Mouse (Mus musculus) liver, embryonic 12.5 days (tissue): ENCODE measurements around the gene Tspan4. TPM values are rescaled to one million over a fixed set of nuclear protein-coding genes. Genes with fewer than 3 reads are reported as not detected.

Experiments
- ATAC-seq: fragments of 200-750 bp; cut with Nextera tagmentation; 2 replicates; pipeline ENCODE4 v1.8.0; 2017; ENCODE audit warnings: moderate number of reproducible peaks, mild to moderate bottlenecking, moderate library complexity
- H3K27ac ChIP-seq: fragments of 300-500 bp; sonication (generic); 2 replicates; pipeline ENCODE4 v1.5.1; 2016; ENCODE audit warnings: mild to moderate bottlenecking
- H3K27me3 ChIP-seq: fragments of 300-500 bp; sonication (generic); replicated peaks from 2 replicates; pipeline ENCODE4 v1.6.1; 2016; ENCODE audit warnings: mild to moderate bottlenecking, moderate library complexity
- H3K36me3 ChIP-seq: fragments of 300-500 bp; sonication (generic); 2 replicates; pipeline ENCODE4 v1.6.1; 2016; ENCODE audit warnings: mild to moderate bottlenecking, moderate library complexity
- H3K4me1 ChIP-seq: fragments of 300-500 bp; sonication (generic); 2 replicates; pipeline ENCODE4 v1.6.1; 2016
- H3K4me2 ChIP-seq: fragments of 300-500 bp; sonication (generic); 2 replicates; pipeline ENCODE4 v1.6.1; 2016; ENCODE audit warnings: mild to moderate bottlenecking, moderate library complexity
- H3K4me3 ChIP-seq: fragments of 300-500 bp; sonication (generic); 2 replicates; pipeline ENCODE4 v1.5.1; 2016; ENCODE audit warnings: mild to moderate bottlenecking, moderate library complexity
- H3K9ac ChIP-seq: fragments of 300-500 bp; sonication (generic); 2 replicates; pipeline ENCODE4 v1.6.1; 2016; ENCODE audit warnings: mild to moderate bottlenecking, moderate library complexity
- H3K9me3 ChIP-seq: fragments of 300-500 bp; sonication (generic); replicated peaks from 2 replicates; pipeline ENCODE4 v1.6.1; 2016; ENCODE audit warnings: mild to moderate bottlenecking, moderate library complexity
- WGBS: fragments of 180-500 bp; shearing (Covaris S2); methylation state at CpG from one replicate; pipeline ENCODE4 v1.1.7; 2016; ENCODE audit not compliant: insufficient replicate concordance; 5-methylcytosine and 5-hydroxymethylcytosine counted together
- polyA plus RNA-seq: library from polyadenylated mRNA; unstranded; fragments of >200 nt; fragmentation: Nextera tagmentation; extraction: Ambion mirVana; gene quantifications from 2 replicates; pipeline ENCODE4 v1.2.1, GENCODE M21; 2016

The Tspan4 gene
- polyA plus RNA-seq, 1 experiment from 2014 or later: 60.9 TPM

- Histone ChIP-seq H3K4me2 (no peak overlapping the region), H3K27me3 (no peaks in the 10 kb centered on the region), H3K9me3 (no peaks in the 10 kb centered on the region), H3K4me3 (no peak overlapping the region), H3K4me1 (peaks cover 43% of the 10 kb centered on the region), H3K36me3 (peaks cover 50% of the 10 kb centered on the region), H3K9ac (no peak overlapping the region), H3K27ac (peak overlapping the region; percentile 45)
- no peak for ATAC-seq
- 77% methylated on average over 7 of the region's 7 CpGs for WGBS
These were observed 26.9 kb downstream of the Tspan4 start for GRCm38 (mm10) chr7:141501820-141502555.

GRCm38 (mm10) chr7:141502556-141502905 lies 27.5 kb downstream of the Tspan4 start:
- Histone ChIP-seq H3K4me2 (no peak overlapping the region), H3K9me3 (no peaks in the 10 kb centered on the region), H3K27ac (peak overlapping the region; percentile 45), H3K4me1 (peaks cover 48% of the 10 kb centered on the region), H3K4me3 (no peak overlapping the region), H3K9ac (no peak overlapping the region), H3K36me3 (peaks cover 46% of the 10 kb centered on the region), H3K27me3 (no peaks in the 10 kb centered on the region)
- WGBS: 90% methylated on average over 5 of the region's 5 CpGs
- no peak for ATAC-seq

GRCm38 (mm10) chr7:141506278-141506677 lies 31.2 kb downstream of the Tspan4 start:
- WGBS: 47% methylated on average over 2 of the region's 2 CpGs
- peak; percentile 68 for ATAC-seq
- Histone ChIP-seq H3K9me3 (no peaks in the 10 kb centered on the region), H3K4me3 (peak overlapping the region; percentile 71), H3K36me3 (peaks cover 66% of the 10 kb centered on the region), H3K4me2 (peak overlapping the region; percentile 77), H3K9ac (peak overlapping the region; percentile 84), H3K27me3 (no peaks in the 10 kb centered on the region), H3K4me1 (peaks cover 82% of the 10 kb centered on the region), H3K27ac (peak overlapping the region; percentile 94)

DNA sequence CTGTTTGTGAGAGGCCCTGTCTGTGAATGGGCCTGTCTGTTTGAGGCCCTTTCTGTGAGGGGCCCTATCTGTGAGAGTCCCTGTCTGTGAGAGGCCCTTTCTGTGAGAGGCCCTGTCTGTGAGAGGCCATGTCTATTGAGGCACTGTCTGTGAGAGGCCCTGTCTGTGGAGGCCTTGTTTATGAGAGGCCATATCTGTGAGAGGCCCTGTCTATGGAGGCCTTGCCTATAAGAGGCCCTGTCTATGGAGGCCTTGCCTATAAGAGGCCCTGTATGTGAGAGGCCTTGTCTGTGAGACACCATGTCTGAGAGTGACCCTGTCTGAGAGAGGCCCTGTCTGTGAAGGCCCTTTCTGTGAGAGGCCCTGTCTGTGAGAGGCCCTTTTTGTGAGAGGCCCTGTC lies 33.1 kb downstream of the Tspan4 start:
- Histone ChIP-seq H3K36me3 (peaks cover 71% of the 10 kb centered on the region), H3K4me1 (peaks cover 68% of the 10 kb centered on the region), H3K27me3 (no peaks in the 10 kb centered on the region), H3K9me3 (no peaks in the 10 kb centered on the region), H3K27ac (peak overlapping the region; percentile 94), H3K9ac (peak overlapping the region; percentile 84), H3K4me2 (peak overlapping the region; percentile 77), H3K4me3 (peak overlapping the region; percentile 71)
- peak; percentile 85 for ATAC-seq

- Histone ChIP-seq H3K36me3 (peaks cover 83% of the 10 kb centered on the region), H3K4me3 (no peak overlapping the region), H3K4me2 (no peak overlapping the region), H3K27me3 (no peaks in the 10 kb centered on the region), H3K9me3 (no peaks in the 10 kb centered on the region), H3K4me1 (peaks cover 55% of the 10 kb centered on the region), H3K9ac (no peak overlapping the region), H3K27ac (peak overlapping the region; percentile 94; the same call in 1 of the 2 replicates)
- no peak for ATAC-seq
- 86% methylated on average over 5 of the region's 5 CpGs for WGBS
These were observed 35.2 kb downstream of the Tspan4 start for GRCm38 (mm10) chr7:141510196-141510595.

- no peak overlapping the region for H3K9ac ChIP-seq
- 86% methylated on average over 8 of the region's 8 CpGs for WGBS
- no peak overlapping the region for H3K4me2 ChIP-seq
- H3K27me3 ChIP-seq: no peaks in the 10 kb centered on the region
- no peak overlapping the region for H3K4me3 ChIP-seq
- peaks cover 52% of the 10 kb centered on the region for H3K4me1 ChIP-seq
- no peak for ATAC-seq
- peaks cover 86% of the 10 kb centered on the region for H3K36me3 ChIP-seq
- H3K27ac ChIP-seq: no peak overlapping the region
- H3K9me3 ChIP-seq: no peaks in the 10 kb centered on the region
These were observed 35.7 kb downstream of the Tspan4 start for GRCm38 (mm10) chr7:141510681-141511191.

DNA sequence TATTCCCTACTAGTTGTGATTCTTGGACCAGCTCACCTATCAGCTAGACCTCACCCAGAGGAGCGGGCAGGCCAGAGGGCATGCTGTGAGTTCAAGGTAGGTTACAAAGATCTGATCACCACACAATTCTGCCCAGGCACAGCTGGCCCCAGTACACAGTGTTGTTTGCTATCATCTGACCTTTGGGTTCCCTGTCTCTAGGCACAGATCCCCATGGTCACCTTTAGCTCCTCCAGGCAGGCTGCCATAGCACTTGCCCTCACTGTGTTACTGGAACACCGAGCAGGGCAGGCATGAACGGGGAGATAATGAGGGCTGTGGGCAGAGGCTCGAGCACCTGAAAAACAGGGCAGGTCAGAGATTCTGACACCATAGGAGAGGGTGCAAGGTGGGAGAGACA lies 42.6 kb downstream of the Tspan4 start:
- Histone ChIP-seq H3K4me1 (peaks cover 34% of the 10 kb centered on the region), H3K36me3 (peaks cover 97% of the 10 kb centered on the region), H3K27me3 (no peaks in the 10 kb centered on the region), H3K4me2 (no peak overlapping the region), H3K27ac (peak overlapping the region; percentile 34; the same call in 1 of the 2 replicates), H3K9ac (no peak overlapping the region), H3K4me3 (no peak overlapping the region), H3K9me3 (no peaks in the 10 kb centered on the region)
- ATAC-seq: peak; percentile 48
- WGBS: 66% methylated on average over 4 of the region's 4 CpGs

DNA sequence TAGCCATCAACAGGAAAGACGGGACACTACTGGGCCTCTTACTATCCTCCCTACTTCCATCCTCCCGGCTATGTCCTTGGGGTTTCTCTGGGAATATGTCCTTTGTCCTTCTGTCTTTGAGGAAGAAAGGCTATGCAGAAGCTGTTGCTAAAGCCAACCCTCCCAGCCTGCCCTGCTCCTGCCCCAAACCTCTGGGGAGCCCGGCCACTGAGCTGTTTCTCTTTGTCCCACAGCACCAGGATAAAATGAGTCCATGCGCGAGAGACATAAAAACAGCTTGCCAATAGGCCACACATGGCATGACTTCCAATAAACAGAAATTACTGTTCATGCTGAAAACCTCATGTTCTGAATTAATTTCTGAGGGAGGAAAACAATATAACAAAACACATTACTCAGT lies 43.3 kb downstream of the Tspan4 start:
- peaks cover 97% of the 10 kb centered on the region for H3K36me3 ChIP-seq
- no peak overlapping the region for H3K4me3 ChIP-seq
- peaks cover 34% of the 10 kb centered on the region for H3K4me1 ChIP-seq
- 90% methylated on average over 5 of the region's 5 CpGs for WGBS
- peak overlapping the region; percentile 42 for H3K27ac ChIP-seq
- H3K4me2 ChIP-seq: no peak overlapping the region; the same call in 1 of the 2 replicates
- H3K27me3 ChIP-seq: no peaks in the 10 kb centered on the region
- H3K9ac ChIP-seq: peak overlapping the region; percentile 24
- no peaks in the 10 kb centered on the region for H3K9me3 ChIP-seq
- ATAC-seq: no peak

- Histone ChIP-seq H3K4me2 (peak overlapping the region; percentile 15), H3K27me3 (no peaks in the 10 kb centered on the region), H3K4me1 (peaks cover 34% of the 10 kb centered on the region), H3K27ac (peak overlapping the region; percentile 42), H3K9ac (0 out of 2 replicates have a peak overlapping the region, but pooled peaks have one; percentile 18), H3K36me3 (peaks cover 96% of the 10 kb centered on the region), H3K4me3 (no peak overlapping the region), H3K9me3 (no peaks in the 10 kb centered on the region)
- 25% methylated on average over 3 of the region's 3 CpGs for WGBS
- peak; percentile 86 for ATAC-seq
These were observed 43.9 kb downstream of the Tspan4 start for GRCm38 (mm10) chr7:141518926-141519325.

GRCm38 (mm10) chr7:141519795-141520194 lies 44.8 kb downstream of the Tspan4 start:
- H3K9ac ChIP-seq: no peak overlapping the region
- ATAC-seq: no peak
- H3K4me2 ChIP-seq: no peak overlapping the region
- no peak overlapping the region for H3K27ac ChIP-seq
- H3K36me3 ChIP-seq: peaks cover 92% of the 10 kb centered on the region
- no peaks in the 10 kb centered on the region for H3K9me3 ChIP-seq
- no peaks in the 10 kb centered on the region for H3K27me3 ChIP-seq
- WGBS: 55% methylated on average over 1 of the region's 1 CpGs
- peaks cover 34% of the 10 kb centered on the region for H3K4me1 ChIP-seq
- no peak overlapping the region for H3K4me3 ChIP-seq

GRCm38 (mm10) chr7:141523007-141523406 lies 48.0 kb downstream of the Tspan4 start:
- H3K4me3 ChIP-seq: no peak overlapping the region
- ATAC-seq: no peak
- no peaks in the 10 kb centered on the region for H3K27me3 ChIP-seq
- H3K9ac ChIP-seq: no peak overlapping the region
- H3K27ac ChIP-seq: no peak overlapping the region
- H3K4me2 ChIP-seq: no peak overlapping the region
- peaks cover 87% of the 10 kb centered on the region for H3K36me3 ChIP-seq
- H3K4me1 ChIP-seq: peaks cover 22% of the 10 kb centered on the region
- WGBS: 56% methylated on average over 4 of the region's 4 CpGs
- H3K9me3 ChIP-seq: no peaks in the 10 kb centered on the region

DNA sequence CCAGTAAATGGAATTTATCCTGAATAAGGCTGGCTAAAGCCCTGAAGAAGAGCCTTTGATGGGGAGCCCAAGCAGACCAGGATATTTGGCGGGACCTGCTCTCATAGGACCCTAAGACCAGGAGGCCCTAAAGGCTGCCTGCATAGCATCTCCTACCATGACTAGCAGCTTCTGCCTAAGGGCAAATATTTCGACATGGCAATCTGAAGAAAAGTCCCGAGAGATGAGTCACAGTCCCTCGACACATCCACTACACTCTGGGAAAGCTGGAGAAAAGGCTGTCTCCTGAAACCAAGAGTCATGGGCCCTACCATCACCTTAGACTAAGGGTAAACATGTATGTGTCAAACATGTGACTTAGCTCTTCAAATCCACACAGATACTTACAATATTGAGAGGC lies 49.2 kb downstream of the Tspan4 start:
- Histone ChIP-seq H3K4me3 (no peak overlapping the region), H3K36me3 (peaks cover 89% of the 10 kb centered on the region), H3K4me2 (no peak overlapping the region), H3K27ac (no peak overlapping the region), H3K27me3 (no peaks in the 10 kb centered on the region), H3K4me1 (peaks cover 18% of the 10 kb centered on the region), H3K9me3 (no peaks in the 10 kb centered on the region), H3K9ac (no peak overlapping the region)
- no peak for ATAC-seq
- 84% methylated on average over 4 of the region's 4 CpGs for WGBS
